Mouse (Mus musculus) T-helper 17 cell (primary cell): ENCODE results near the gene Galp.
"Not testable (repeated sequence)": the region's sequence is repeated elsewhere in the genome, so short reads cannot be mapped to it uniquely, and the experiment has no call there.

Experiments used
- in situ Hi-C, 2 experiments: fragments of 300-600 bp; cut with MboI, MseI; formaldehyde crosslinking; loops; 1 replicate in 1 of 2; 2 replicates in 1 of 2; pipeline ENCODE4 v1.15.1; 2025; ENCODE audit warnings: high pct_unique_total_duplicates in 2 of 2

The Galp gene

GRCm38 (mm10) chr7:6172006-6172649 lies 24.8 kb upstream of the Galp start, which contains the start of gene Zfp444:
Gene Zfp444, plus strand, starts transcription at chr7:6172226.
- in situ Hi-C loops = loop anchor here (25.0 kb wide), 4 partner anchors 1085 to 1685 kb away; partner anchors contain the start of genes Epn1 (in 1 of the 2), Gm45844 (in 1 of the 2), U2af2 (in 1 of the 2) and Zfp580 (in 1 of the 2)

- in situ Hi-C loops = loop anchor here (25.0 kb wide), 4 partner anchors 1085 to 1685 kb away; partner anchors contain the start of genes Epn1 (in 1 of the 2), Gm45844 (in 1 of the 2), U2af2 (in 1 of the 2) and Zfp580 (in 1 of the 2)
These were observed 24.1 kb upstream of the Galp start for GRCm38 (mm10) chr7:6172674-6173244.

- in situ Hi-C loops = loop anchor here (25.0 kb wide), 4 partner anchors 1087 to 1687 kb away; partner anchors contain the start of genes Epn1 (in 1 of the 2), Gm45844 (in 1 of the 2), U2af2 (in 1 of the 2) and Zfp580 (in 1 of the 2)
These were observed 23.0 kb upstream of the Galp start for GRCm38 (mm10) chr7:6173872-6174271.

GRCm38 (mm10) chr7:6174365-6174987 lies 22.4 kb upstream of the Galp start:
- in situ Hi-C loops = loop anchor here (25.0 kb wide), 4 partner anchors 1087 to 1687 kb away; partner anchors contain the start of genes Epn1 (in 1 of the 2), Gm45844 (in 1 of the 2), U2af2 (in 1 of the 2) and Zfp580 (in 1 of the 2)

- in situ Hi-C loops = no loop called here
These were observed 17.9 kb upstream of the Galp start for GRCm38 (mm10) chr7:6179013-6179412.

GRCm38 (mm10) chr7:6182882-6183281 lies 14.0 kb upstream of the Galp start:
- in situ Hi-C loops = no loop called here

GRCm38 (mm10) chr7:6183802-6184201 lies 13.1 kb upstream of the Galp start:
- in situ Hi-C loops = no loop called here

- in situ Hi-C loops = no loop called here
These were observed 12.4 kb upstream of the Galp start for GRCm38 (mm10) chr7:6184521-6184920.

GRCm38 (mm10) chr7:6185391-6185790 lies 11.5 kb upstream of the Galp start:
- in situ Hi-C loops = no loop called here

- in situ Hi-C loops = no loop called here
These were observed 10.7 kb upstream of the Galp start for GRCm38 (mm10) chr7:6186176-6186575.

- in situ Hi-C loops = no loop called here
These were observed 10.1 kb upstream of the Galp start for GRCm38 (mm10) chr7:6186756-6187155.

GRCm38 (mm10) chr7:6189542-6189941 lies 7.3 kb upstream of the Galp start:
- in situ Hi-C loops = no loop called here

- in situ Hi-C loops = loop anchor here (5.0 kb wide), 1 partner anchor 64 kb away; no protein-coding TSS in a partner anchor
These were observed 5.5 kb upstream of the Galp start for GRCm38 (mm10) chr7:6191376-6191775.

GRCm38 (mm10) chr7:6194129-6194528 lies 2.8 kb upstream of the Galp start:
- in situ Hi-C loops = loop anchor here (5.0 kb wide), 1 partner anchor 67 kb away; no protein-coding TSS in a partner anchor

- in situ Hi-C loops = no loop called here
These were observed 1.1 kb upstream of the Galp start for GRCm38 (mm10) chr7:6195777-6196176.

- in situ Hi-C loops = loop anchor here in 1 of 2 experiments (25.0 kb wide), 1 partner anchor 842 kb away; the partner anchor contains the start of genes Gm5065 and Nlrp2
These were observed 7.3 kb downstream of the Galp start for GRCm38 (mm10) chr7:6204200-6204599.

GRCm38 (mm10) chr7:6213144-6213543 lies 16.3 kb downstream of the Galp start:
- in situ Hi-C loops = loop anchor here in 1 of 2 experiments (25.0 kb wide), 1 partner anchor 851 kb away; the partner anchor contains the start of genes Gm5065 and Nlrp2

GRCm38 (mm10) chr7:6214691-6215090 lies 17.8 kb downstream of the Galp start:
- in situ Hi-C loops = loop anchor here in 1 of 2 experiments (25.0 kb wide), 1 partner anchor 852 kb away; the partner anchor contains the start of genes Gm5065 and Nlrp2

GRCm38 (mm10) chr7:6220147-6220546 lies 23.3 kb downstream of the Galp start:
- in situ Hi-C loops = loop anchor here in 1 of 2 experiments (25.0 kb wide), 1 partner anchor 858 kb away; the partner anchor contains the start of genes Gm5065 and Nlrp2

GRCm38 (mm10) chr7:6221978-6222377 lies 25.1 kb downstream of the Galp start, which contains the start of gene Zscan5b:
Gene Zscan5b, plus strand, starts transcription at chr7:6222278.
- in situ Hi-C loops = loop anchor here in 1 of 2 experiments (25.0 kb wide), 1 partner anchor 860 kb away; the partner anchor contains the start of genes Gm5065 and Nlrp2

GRCm38 (mm10) chr7:6228491-6228890 lies 31.6 kb downstream of the Galp start:
- in situ Hi-C loops = not testable (repeated sequence)
